Mouse (Mus musculus) c-Kit-positive CD71-positive TER-119-positive erythroid progenitor cells, embryonic 14.5 days (primary cell): ENCODE measurements around the gene Syn2.
A peak's percentile ranks its signal among the peaks of the same experiment; 100 is the strongest.

Source experiments
- DNase-seq: peaks from one replicate; pipeline ENCODE4 v3.0.0-alpha.2; 2013; ENCODE audit warnings: low spot score

Gene Syn2

DNA sequence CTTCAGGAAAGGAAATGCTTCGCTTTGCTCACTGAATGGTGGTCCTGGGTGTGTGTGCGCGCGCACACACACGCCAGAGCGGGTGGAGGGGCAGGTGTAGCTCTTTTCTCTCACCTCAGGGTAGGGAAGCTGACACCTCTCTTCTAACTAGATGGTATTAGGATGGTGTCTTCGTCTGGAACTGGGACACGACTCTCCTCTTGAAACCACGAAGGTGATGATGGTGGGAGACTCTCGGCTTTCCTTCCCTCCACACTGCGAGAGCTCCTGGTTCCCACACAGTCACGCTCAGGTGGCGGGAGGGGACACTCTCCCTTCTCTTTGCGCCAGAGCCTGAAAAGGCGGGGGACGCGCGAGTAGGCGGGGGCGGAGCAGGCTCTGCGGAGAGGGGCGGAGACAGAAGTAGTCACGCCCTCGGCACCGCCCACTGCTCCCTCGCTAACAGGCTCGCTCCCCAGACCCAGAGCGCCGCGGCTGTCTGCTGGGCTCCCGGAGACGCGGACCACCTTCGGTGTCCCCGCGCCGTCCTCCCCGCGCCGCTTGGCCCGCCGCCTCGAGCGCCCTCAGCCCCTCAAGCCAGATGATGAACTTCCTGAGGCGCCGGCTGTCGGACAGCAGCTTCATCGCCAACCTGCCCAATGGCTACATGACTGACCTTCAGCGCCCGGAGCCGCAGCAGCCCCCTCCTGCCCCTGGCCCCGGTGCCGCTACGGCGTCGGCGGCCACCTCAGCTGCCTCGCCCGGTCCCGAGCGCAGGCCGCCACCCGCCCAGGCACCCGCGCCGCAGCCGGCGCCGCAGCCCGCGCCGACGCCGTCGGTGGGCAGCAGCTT lies at the start of gene Syn2:
Syn2 (plus strand) TSS at position 402 of the 831 bp plus-strand sequence.
- peak; percentile 54 for DNase-seq

DNA sequence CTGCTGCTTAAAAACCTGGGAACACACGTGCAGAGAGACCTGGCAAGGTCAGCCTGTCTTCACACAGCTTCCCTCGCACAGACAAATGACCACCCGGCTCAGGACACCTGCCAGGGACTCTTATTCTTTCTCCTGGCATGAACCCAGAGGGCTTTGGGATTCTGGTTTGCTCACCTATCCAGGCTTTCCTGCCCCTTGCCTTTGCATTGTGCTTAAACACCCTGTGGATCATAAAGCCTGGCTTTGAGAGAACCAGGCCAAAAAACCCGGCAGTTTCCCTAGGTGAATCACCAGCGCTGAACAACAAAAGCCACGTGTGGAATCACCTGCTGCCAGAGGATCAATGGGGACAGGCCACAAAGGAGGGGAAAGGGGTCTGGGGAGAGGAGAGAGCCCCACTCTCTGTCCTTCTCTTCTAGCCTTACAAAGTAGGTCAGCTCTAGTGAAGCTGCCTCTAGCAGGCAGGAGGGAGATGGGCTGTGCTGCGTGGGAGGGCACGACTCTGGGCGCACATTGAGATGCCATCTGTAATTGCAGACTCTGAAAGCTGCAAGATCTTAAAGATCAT lies 49.3 kb upstream of the Syn2 start:
- DNase-seq = no peak

DNA sequence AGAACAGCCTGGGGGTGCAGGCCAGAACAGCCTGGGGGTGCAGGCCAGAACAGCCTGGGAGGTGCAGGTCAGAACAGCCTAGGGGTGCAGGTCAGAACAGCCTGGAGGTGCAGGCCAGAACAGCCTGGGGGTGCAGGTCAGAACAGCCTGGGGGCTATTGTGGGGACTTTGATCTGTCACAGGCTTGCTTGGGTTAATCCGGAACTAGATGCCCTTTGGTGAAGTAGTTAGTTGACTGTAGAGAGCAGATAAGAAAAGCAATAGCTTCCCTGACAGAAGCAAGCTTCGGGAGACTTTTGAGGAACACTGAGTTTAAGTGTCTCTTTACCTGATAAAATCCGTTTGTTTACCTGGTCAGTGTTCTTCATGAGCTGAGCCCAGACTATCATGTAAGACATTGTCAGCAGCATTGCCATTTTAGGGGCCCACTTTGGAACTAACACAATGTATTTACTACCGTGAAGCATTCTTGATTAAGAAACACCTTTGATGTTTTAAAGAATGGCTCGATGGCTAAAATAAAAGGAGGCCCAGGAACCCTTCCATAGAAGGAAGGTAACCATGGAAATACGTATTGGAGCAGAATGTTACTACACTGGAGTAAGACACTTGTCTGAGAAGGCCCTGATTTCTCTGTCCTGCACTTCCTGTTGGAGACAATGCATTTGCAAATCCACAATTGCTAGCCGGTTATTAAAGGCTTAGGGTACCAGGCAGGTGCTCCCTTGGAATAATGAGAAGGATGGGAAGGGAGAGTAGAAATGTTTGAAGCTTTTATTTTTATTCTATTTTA lies 46.2 kb upstream of the Syn2 start:
- no peak for DNase-seq

DNA sequence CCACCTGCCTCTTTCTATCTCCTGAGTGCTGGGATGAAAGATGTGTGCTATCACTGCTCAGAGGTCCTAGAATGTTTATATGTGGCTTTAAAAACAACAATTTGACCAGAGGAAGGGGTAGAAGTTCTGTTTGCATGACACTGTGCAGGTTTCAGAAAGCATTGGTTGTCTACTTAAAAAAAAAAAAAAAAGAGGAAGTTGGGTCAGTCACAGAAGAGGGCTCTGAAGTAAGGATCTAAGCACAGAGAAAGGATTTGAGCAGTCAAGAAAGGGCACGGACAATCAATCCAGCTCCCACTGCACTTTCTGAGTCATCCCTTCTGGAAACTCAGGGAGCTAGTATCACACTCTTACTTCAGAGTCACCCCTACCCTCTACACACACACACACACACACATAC lies 43.0 kb upstream of the Syn2 start:
- DNase-seq = no peak

DNA sequence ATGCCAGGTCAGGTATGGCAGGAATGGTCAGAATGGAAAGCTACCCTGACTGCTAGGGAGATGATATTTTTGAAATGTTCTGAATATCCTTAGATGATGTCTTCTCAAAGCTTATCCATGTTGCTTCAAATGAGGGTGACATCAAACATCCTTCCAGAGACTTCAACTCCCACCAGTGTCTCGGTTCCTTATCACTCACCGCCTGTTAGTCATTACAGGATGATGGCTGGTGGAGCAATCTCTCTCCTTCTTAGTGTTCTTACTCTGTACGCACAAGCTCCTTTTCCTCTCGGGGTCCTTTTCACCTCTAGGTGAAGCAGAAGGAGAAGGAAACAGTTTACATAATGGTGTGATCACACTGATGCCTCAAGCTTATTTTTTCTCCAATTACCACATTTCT lies 32.2 kb upstream of the Syn2 start:
- DNase-seq = no peak

DNA sequence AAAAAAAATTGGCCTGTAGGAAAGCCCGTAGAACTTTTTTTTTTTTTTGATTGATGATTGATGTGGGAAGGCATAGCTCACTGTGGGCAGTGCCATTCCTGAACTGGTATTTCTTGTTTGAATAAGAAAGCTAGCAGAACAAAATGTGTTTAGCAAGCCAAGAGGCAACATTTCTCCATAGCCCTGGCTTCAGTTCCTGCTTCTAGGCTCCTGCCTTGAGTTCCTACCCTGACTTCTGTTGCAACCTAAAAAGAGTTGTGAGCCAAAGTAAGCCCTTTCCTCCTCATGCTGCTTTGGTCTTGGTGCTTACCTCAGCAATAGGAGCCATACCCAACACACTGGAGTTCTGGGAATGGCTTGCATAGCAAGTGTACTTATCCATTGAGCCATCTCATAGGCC lies 23.3 kb upstream of the Syn2 start:
- DNase-seq = no peak

DNA sequence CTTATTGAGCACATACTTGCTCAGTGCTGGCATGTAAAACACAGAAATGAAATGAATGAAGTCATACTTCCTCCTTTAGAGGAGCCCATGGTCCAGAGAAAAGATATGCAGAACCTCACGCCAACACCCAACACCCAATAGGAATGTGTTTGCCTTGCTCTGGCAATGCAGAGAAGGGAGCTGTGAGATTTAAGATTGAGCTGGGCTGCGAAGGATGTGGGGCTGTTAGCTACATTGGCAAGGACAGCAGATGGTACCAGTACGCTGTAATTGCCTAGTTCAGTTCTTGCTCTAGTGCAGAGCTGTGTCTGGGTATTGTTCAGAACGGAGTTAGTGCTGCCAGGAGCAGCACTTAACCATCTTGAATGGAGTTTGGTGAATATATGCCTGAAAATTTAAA lies 12.5 kb upstream of the Syn2 start:
- DNase-seq = no peak

DNA sequence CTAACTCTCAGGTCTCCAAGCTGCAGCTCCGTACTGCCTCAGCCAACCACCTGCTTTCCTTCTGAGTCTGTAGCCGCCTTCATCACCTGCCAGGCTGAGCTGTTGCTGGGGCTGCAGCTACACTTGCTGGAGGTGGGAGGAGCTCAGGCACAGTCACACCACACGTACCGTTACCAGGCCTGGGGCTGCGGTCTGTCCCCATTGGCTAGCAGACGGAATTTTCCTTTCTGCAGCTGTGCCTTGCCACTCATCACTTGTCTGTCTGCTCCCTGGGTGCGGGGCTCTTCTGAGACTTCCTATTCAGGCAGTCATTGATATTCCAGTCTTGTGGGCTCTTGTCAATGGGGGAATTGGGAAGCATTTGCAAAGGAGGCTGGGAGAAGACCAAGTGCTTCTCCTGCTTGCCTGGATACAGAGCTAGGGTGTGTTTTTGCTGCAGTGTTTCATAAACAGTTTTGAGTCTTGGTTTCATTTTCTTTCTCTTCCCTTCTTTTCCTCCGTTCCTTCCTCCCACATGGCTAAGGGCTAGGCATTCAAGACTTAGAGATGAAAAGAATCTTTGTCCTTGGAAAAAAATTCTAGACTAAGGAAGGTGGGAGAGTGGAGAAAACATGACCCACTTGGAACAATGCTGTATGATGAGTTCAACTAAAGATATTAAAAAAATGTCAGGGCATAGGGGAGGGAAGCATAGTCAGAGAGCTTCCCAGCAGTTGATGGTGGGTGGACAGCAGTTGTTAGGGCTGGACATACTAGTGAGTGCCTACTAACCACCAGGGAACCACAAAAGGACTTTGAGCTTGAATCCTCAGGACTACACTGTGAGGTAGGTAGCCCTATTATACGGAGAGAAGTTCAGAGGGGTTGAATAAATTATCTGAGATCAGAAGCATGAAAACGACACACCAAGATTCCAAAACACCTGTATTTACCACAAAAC lies 11.2 kb upstream of the Syn2 start:
- no peak for DNase-seq

DNA sequence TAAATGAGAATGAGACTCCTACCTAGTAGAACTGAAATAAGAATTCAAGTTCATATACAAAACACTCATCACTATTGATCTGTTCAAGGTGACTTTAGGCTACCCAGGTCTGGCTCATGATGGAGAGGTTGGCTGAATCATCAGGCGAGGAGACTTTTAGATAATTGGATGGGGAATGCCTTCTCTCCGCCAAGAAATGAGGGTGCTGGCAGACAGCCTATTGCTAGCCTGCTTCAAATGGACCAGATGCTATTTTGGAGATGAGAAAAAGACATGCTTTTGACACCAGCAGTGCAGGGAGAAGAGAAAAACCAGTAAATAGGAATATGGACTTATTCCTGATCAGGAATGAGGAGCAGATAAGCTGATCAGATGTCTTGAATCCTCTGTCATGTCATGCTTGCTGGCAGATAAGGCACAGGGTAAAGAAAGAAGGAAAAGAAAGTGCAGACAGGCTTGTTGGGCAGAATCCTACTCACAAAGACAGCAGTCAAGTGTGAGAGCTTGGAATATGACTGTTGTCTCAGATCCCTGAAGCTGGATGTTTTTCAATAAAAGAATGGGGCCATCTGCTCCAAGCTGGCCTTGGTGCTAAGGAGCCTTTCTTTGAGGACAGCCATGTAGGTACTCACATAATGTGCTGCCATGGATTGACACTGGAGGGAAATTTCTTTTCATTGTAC lies 9.9 kb upstream of the Syn2 start:
- no peak for DNase-seq

DNA sequence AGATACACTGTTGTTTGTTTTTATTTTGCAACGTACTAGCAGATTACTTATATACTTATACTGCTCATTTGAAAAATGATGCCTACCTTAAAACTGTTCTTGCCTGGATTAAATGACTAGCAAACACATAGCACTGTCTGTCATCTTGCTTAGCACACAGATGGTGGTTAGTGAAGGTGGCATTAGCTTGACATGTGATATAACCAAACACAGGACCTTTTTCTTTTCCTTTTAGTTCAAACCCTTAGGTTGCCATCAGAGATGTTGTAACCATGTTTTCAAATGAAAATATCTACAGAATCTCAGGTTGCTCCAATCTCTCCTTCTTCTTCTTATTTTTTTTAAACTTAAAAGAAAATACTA lies 9.4 kb upstream of the Syn2 start:
- DNase-seq = no peak

DNA sequence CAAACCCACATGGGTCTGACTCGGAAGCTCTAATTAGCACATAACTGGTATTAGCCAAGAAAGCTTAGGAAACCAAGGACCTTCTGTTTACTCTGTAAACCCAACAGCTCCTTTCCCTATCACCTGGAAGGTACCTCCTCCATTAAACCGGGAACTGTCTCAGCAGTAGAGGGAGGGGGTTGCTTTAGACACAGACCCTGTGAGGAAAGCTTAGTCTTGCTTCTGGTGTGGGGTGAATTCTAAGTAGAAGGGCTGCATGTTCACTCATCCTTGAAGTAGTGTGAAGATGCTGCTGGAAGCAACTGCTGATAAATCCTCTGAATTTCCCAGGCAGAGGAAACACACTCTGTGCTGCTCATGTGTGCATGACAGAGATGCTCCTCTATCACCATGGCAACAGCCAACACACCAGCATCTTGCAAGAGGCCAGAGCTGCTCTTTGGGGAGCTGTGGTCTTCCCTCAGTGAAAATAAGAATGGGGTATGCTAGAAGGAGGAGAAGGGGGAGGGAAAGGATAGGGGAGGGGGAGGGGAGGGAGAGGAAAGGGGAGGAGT lies 8.4 kb upstream of the Syn2 start:
- no peak for DNase-seq

DNA sequence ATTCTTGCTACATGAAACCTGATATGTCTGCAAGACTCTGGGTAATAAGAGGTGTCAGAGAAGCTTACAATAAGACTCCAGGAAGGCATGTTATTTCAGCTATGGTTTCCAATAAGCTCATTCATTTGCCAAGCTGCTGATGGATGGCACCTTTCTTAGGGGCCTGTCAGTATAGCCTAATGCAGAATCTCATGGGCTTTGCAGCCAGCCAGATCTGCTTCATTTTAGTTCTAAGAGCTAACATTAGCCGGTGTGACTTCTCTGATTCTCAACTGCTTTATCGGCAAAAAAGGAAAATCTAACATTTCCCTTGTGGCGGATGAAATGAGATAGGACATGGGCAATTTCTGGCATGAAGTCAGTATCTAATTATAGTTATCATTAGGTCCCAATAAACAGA lies 7.9 kb upstream of the Syn2 start:
- DNase-seq = no peak

DNA sequence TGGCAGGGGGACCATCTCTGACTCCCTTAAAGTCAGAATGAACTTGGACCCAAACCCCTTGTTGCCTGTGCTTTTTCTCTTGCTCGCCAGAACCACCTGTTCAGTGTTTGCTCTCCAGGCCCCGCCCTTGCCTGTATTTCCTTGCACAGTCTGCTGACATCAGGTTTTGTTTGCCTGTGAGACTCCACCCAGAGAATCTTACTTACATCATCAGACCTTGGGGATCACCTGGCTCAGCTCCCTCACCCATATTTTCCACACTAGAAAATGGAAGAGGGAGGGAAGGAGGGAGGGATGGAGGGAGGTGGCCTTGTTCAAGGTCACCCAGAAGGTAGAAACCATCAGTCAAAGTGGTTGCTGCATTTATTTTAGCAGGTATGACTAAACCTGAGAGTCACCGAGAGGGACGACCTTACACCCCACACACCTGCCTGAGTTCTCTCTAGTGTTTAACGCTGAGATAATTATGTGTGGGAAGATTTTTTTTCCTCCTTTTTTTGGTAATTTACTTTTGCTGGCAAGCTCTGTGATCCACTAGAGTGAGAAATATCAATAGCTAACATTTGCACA lies 7.4 kb upstream of the Syn2 start:
- no peak for DNase-seq

DNA sequence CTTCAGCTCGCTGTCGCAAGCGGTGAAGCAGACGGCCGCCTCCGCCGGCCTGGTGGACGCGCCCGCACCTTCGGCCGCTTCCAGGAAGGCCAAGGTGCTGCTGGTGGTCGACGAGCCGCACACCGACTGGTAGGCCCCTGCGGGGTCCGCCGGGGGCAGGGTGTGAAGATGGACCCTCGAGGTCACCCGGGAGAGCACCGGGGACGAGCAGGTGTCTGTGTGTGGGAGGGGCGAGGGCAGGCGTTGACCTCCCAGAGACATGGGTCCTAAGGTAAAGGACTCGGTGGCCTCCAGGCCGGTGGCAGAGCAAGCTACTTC lies 589 bp downstream of the Syn2 start:
- no peak for DNase-seq

DNA sequence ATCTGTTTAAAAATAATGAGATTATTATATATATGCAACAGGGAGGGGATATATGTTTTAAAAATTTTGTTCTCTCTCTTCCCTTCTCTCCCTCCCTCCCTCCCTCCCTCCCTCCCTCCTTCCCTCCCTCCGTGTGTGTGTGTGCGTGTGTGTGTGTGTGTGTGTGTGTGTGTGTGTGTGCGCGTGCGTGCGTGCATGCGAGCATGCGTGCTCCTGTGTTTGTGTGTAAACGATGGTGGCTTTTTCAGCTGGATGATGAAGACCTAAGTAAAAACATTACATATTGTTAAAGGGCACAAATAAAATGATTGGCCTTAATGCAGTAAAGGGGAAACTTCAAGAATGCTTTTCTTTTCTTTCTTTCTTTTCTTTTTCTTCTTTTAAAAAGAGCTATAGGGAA lies 1.5 kb downstream of the Syn2 start:
- no peak for DNase-seq

DNA sequence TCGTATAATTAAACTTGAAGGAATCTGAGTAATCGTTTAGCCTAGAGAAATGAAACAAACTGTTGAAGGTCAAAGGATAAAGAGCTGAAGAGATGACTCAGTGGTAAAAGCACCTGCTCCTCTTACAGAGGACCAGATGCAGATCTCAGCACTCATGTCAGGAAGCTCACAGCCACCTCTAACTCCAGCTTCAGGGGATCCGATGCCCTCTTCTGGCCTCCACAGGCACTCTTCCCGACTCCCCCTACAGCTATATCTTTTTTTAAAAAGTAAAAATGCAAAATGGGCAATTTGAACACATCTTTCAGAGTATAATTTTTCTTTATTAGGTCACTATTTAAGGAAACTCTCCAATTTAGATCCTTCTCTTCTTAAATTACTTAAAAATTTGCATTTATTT lies 6.7 kb downstream of the Syn2 start:
- no peak for DNase-seq

DNA sequence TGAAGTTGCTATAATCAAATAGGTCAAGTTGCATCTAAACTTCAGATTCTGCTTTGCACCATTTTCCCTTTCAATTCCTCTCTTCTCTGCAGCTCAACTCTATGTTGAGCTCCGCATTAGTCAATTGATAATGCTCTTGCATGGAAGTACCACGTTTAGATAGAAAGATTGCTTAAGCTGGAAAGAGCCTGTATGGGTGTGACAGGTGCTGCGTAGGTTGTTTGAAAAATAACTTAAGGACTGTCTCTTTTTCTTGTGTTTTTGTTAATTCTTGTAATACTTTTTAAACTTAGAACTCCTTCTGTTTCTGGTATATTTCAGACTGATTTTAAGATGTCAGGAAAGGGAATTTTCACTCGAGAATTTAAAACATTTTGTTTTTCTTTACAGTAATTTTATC lies 26.5 kb downstream of the Syn2 start:
- no peak for DNase-seq

DNA sequence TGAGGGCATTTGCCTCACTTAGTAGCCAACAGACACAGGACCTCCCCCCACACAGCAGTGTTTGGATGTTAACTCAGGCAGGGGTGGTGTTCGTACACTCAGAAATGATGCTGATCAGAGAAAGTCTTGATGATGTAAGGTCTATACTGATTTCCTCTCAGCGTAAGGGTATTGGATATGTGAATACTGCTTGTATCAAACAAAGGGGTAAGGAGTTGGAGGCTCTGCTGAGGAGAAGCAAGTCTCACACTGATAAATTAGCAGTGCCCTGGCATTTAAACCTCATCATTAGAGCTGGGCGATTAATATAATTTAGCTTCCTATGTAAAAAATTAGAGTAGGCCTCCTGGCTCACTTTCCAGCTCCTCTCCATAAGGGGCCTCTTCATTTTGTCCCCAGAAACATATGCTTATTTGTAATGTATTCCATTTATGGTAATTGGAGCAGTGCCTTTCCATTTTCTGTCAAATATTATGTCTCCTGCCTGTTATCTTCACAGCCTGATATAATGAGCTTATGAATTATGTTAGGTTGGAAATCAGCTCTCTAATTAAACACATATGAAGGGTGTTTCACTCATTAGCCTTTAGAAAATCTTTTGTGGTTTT lies 31.3 kb downstream of the Syn2 start:
- no peak for DNase-seq

DNA sequence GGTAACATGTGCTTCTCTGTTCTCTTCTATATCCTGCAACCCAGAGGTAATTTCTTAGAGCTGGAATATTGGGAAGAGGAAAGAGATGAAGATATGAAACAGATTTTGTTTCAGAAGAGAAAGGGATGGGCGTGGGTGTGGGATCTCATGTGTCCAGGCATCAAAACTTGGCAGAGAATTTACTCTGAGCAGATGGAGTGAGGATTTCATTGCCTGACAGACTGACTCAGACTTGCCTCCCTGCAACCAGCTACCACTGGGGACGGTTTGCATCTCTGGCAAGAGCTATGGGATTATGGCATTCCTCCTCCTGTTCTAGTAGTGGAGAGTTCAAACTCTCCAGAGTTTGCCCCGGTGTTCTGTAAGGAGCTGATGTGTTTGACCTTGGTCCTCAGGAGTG lies 34.2 kb downstream of the Syn2 start:
- no peak for DNase-seq

DNA sequence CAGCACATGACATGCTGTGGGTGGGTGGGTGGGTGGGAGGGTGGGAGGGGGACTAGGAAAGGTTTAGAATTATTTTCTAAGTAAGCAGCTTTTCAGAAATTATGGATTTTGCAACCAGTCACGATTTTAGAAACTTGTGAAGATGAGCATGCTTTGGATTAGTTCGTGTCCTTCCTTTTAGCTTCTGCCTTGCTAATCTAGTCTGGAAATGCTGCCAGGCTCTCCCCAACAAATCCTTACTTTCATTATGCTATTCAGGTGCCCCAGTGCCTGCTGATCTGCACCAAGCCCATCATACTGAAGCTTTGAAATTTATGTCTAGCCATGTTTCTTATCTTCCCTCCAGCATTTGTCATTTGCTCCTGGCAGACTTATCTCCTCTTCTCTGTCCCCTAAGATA lies 34.8 kb downstream of the Syn2 start:
- DNase-seq = no peak

DNA sequence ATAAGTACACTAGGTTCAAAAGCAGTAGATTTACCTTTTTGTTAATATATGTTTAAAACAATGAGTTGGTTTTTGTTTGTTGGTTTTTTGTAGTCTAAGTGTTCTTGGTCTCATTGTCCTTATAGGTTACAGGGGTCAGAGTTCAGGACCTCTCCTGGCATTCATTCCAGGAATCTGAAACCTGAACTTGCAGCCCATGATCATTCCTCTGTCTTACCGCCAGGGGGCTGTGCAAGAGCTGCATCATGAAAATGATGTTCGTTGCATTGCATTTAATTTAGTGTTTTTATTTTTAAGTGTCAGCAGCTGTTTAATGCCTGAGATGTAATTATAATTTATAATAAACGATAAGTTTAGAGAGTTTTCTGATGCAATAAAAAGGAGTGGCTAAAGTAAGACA lies 40.1 kb downstream of the Syn2 start:
- peak; percentile 4 for DNase-seq
